Mouse (Mus musculus): ENCODE data around the gene Catsperd. TPM values are rescaled to one million over a fixed set of nuclear protein-coding genes. Genes with fewer than 3 reads are reported as not detected.

The Catsperd gene
- total and polyA plus RNA-seq, 3 experiments, result 0.16 to 0.36 (median 0.21) TPM

DNA sequence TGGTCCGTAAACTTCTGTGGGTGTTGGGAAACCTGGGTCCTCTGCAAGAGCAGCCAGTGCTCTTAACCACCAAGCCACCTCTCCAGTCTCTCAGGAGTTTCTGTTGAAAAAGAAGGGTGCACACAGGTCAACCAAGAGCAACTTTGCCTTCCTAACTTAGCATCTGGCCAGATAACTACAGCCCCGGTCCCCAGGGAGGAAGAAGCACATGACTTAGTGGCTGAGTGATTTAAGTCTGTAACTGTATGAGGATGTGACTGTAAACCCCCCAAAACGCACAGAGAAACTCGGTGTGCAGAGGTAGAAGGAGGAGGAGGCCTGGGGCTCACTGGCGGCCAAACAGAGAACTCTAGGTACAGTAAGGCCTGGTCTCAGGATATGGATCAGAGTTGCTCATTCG lies 6.1 kb downstream of the Catsperd start:
- DNase-seq (ENCODE audit: extremely low read depth), result peak; percentile 73
- dilution Hi-C loops (cut with MboI; ENCODE audit: extremely low pct_ligation_motif_present, extremely low pct_unique_long_range_greater_than_20kb, low sequenced_read_pairs), result no loop called here

DNA sequence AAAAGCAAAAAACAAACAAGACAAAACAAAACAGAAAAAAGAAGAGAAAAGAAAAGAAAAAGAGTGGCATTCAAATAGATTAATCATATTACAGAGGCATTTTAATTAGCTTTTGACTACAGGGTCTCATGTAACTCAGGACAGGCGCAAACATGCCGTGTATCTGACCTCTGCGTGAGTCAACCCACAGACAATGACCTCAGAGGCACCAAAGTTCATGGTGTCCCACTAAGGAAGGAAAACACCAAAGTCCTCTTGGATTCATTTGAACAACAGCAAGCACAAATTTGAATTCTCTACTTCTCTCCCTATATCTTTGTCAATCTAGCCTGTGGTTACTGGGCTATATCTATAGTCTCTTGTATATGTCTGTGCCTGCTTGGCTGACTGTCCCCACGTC lies 15.3 kb downstream of the Catsperd start:
- Histone ChIP-seq H3K27me3 (replicated peaks) (no peaks in the 10 kb centered on the region), H3K27ac (ENCODE audit: insufficient read depth, low read depth) (no peak overlapping the region), H3K4me3 (replicated peaks in 1 of 3; ENCODE audit: low read depth in 2 of 3, low read length in 2 of 3, poor library complexity in 1 of 3) (no peak overlapping the region), H3K79me2 (replicated peaks; ENCODE audit: control insufficient read depth, extremely low read depth, insufficient read depth, poor library complexity, severe bottlenecking) (no peaks in the 10 kb centered on the region), H3K4me1 (ENCODE audit: control insufficient read depth in 1 of 2, insufficient read depth in 2 of 2) (peaks cover 0 to 3% of the 10 kb centered on the region in 2 experiments; a peak in 1 of 4 replicates), H3K4me2 (ENCODE audit: insufficient read depth, low read depth, poor library complexity, severe bottlenecking) (no peak overlapping the region), H3K36me3 (replicated peaks in 1 of 2; ENCODE audit: control insufficient read depth in 1 of 2, insufficient read depth in 1 of 2, low read length in 1 of 2) (no peaks in the 10 kb centered on the region), H3K9me3 (replicated peaks; ENCODE audit: low read length) (no peaks in the 10 kb centered on the region), H3K9ac (ENCODE audit: insufficient read depth, low read depth) (no peak overlapping the region)
- DNase-seq (ENCODE audit: extremely low read depth), result no peak
- in situ Hi-C loops (cut with MboI; ENCODE audit: low pct_ligation_motif_present, low pct_unique_long_range_greater_than_20kb, low sequenced_read_pairs), result no loop called here
- TF ChIP-seq ZC3H11A (IDR thresholded peaks at IDR 0.05; ENCODE audit: low read depth, low read length) (no peak), NRF1 (IDR thresholded peaks at IDR 0.05; ENCODE audit: low read depth, low read length) (no peak), MXI1 (IDR thresholded peaks at IDR 0.05; ENCODE audit: low read depth, low read length) (no peak), E2F4 (IDR thresholded peaks at IDR 0.05; ENCODE audit: insufficient replicate concordance, low read depth, low read length) (no peak), POLR2A (IDR thresholded peaks at IDR 0.05; ENCODE audit: low read depth, low read length) (no peak), RAD21 (IDR thresholded peaks at IDR 0.05; ENCODE audit: low read depth, low read length) (no peak), ETS1 (conservative IDR thresholded peaks at IDR 0.05; ENCODE audit: low read depth, low read length) (no peak), JUN (IDR thresholded peaks at IDR 0.05; ENCODE audit: insufficient read depth, low read depth, low read length) (no peak), ZNF384 (IDR thresholded peaks at IDR 0.05; ENCODE audit: low read depth, low read length) (no peak), PAX5 (IDR thresholded peaks at IDR 0.05; ENCODE audit: low read length) (no peak), MAFK (IDR thresholded peaks at IDR 0.05; ENCODE audit: insufficient replicate concordance, low read length) (no peak), SMC3 (IDR thresholded peaks at IDR 0.05; ENCODE audit: low read depth, low read length) (no peak)
- dilution Hi-C loops (cut with MboI; ENCODE audit: extremely low pct_ligation_motif_present, extremely low pct_unique_long_range_greater_than_20kb, low sequenced_read_pairs), result no loop called here

More for the DNA sequence above, 6.1 kb downstream of the Catsperd start:
- TF ChIP-seq BHLHE40 (IDR thresholded peaks at IDR 0.05; ENCODE audit: low read depth, low read length), result peak; percentile 62
- no peak for TF ChIP-seq RCOR1 (conservative IDR thresholded peaks at IDR 0.05; ENCODE audit: low read depth, low read length)
- Histone ChIP-seq H3K27me3 (replicated peaks) (no peaks in the 10 kb centered on the region), H3K79me2 (replicated peaks; ENCODE audit: control insufficient read depth, extremely low read depth, insufficient read depth, poor library complexity, severe bottlenecking) (peaks cover 7% of the 10 kb centered on the region; the same call in 1 of the 2 replicates), H3K9ac (ENCODE audit: insufficient read depth, low read depth) (no peak overlapping the region), H3K36me3 (replicated peaks in 1 of 2; ENCODE audit: control insufficient read depth in 1 of 2, insufficient read depth in 1 of 2, low read length in 1 of 2) (no peaks in the 10 kb centered on the region), H3K4me2 (ENCODE audit: insufficient read depth, low read depth, poor library complexity, severe bottlenecking) (no peak overlapping the region), H3K4me1 (ENCODE audit: control insufficient read depth in 1 of 2, insufficient read depth in 2 of 2) (peaks cover 11 to 40% of the 10 kb centered on the region in 2 experiments), H3K4me3 (replicated peaks in 1 of 3; ENCODE audit: low read depth in 2 of 3, low read length in 2 of 3, poor library complexity in 1 of 3) (no peak overlapping the region), H3K9me3 (replicated peaks; ENCODE audit: low read length) (no peaks in the 10 kb centered on the region), H3K27ac (ENCODE audit: insufficient read depth, low read depth) (no peak overlapping the region)
- in situ Hi-C loops (cut with MboI; ENCODE audit: low pct_ligation_motif_present, low pct_unique_long_range_greater_than_20kb, low sequenced_read_pairs), result no loop called here

DNA sequence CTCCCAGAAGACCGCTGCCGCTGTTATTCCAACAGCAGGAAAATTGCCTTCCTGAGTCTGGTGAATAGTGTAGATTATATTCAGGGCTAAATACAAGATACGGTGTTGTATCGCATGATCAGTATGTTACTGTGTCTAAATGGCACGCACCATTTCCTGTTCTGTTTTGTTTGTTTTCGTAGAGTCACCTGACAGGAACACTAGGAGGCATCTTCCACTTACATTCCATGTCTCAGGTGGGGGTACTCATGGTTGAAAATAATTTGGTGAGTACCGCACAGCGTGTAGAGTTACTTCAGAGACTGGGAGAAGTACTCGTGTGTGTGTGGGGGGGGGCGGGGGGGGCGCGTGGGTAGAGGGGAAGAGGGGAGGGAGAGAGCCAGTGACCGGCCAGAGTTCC lies 19.6 kb downstream of the Catsperd start:
- Histone ChIP-seq H3K9ac (ENCODE audit: insufficient read depth, low read depth) (no peak overlapping the region), H3K27me3 (replicated peaks) (no peaks in the 10 kb centered on the region), H3K27ac (ENCODE audit: insufficient read depth, low read depth) (no peak overlapping the region), H3K4me2 (ENCODE audit: insufficient read depth, low read depth, poor library complexity, severe bottlenecking) (no peak overlapping the region), H3K79me2 (replicated peaks; ENCODE audit: control insufficient read depth, extremely low read depth, insufficient read depth, poor library complexity, severe bottlenecking) (no peaks in the 10 kb centered on the region), H3K4me3 (replicated peaks in 1 of 3; ENCODE audit: low read depth in 2 of 3, low read length in 2 of 3, poor library complexity in 1 of 3) (no peak overlapping the region), H3K9me3 (replicated peaks; ENCODE audit: low read length) (no peaks in the 10 kb centered on the region), H3K36me3 (replicated peaks in 1 of 2; ENCODE audit: control insufficient read depth in 1 of 2, insufficient read depth in 1 of 2, low read length in 1 of 2) (no peaks in the 10 kb centered on the region), H3K4me1 (ENCODE audit: control insufficient read depth in 1 of 2, insufficient read depth in 2 of 2) (no peaks in the 10 kb centered on the region; a peak in 1 of 4 replicates)
- in situ Hi-C loops (cut with MboI; ENCODE audit: low pct_ligation_motif_present, low pct_unique_long_range_greater_than_20kb, low sequenced_read_pairs) (no loop called here), dilution Hi-C loops (cut with MboI; ENCODE audit: extremely low pct_ligation_motif_present, extremely low pct_unique_long_range_greater_than_20kb, low sequenced_read_pairs) (no loop called here)
- no peak for DNase-seq (ENCODE audit: extremely low read depth)
- TF ChIP-seq NRF1 (IDR thresholded peaks at IDR 0.05; ENCODE audit: low read depth, low read length) (no peak), TBP (conservative IDR thresholded peaks at IDR 0.05; ENCODE audit: low read depth, low read length) (no peak), ETS1 (conservative IDR thresholded peaks at IDR 0.05; ENCODE audit: low read depth, low read length) (no peak), SMC3 (IDR thresholded peaks at IDR 0.05; ENCODE audit: low read depth, low read length) (no peak), RAD21 (IDR thresholded peaks at IDR 0.05; ENCODE audit: low read depth, low read length) (no peak), MAFK (IDR thresholded peaks at IDR 0.05; ENCODE audit: insufficient replicate concordance, low read length) (no peak), MXI1 (IDR thresholded peaks at IDR 0.05; ENCODE audit: low read depth, low read length) (no peak), KAT2A (IDR thresholded peaks at IDR 0.05; ENCODE audit: insufficient replicate concordance, low read length) (no peak), CHD1 (IDR thresholded peaks at IDR 0.05; ENCODE audit: low read depth, low read length) (no peak)
